Mouse (Mus musculus) small intestine, adult 2 months (tissue): ENCODE data around the gene Lonp2. TPM values are rescaled to one million over a fixed set of nuclear protein-coding genes. Genes with fewer than 3 reads are reported as not detected.
A peak's percentile ranks its signal among the peaks of the same experiment; 100 is the strongest.

ENCODE experiments used
- H3K27ac ChIP-seq: fragments of 200-500 bp; 2 replicates; pipeline ENCODE4 v1.5.1; 2012; ENCODE audit warnings: low read depth, low read length, control low read depth, inconsistent platforms; ENCODE audit not compliant: insufficient read depth
- H3K27me3 ChIP-seq: fragments of 200-500 bp; 2 replicates; pipeline ENCODE4 v1.6.1; 2012; ENCODE audit warnings: mild to moderate bottlenecking, moderate library complexity, low read length, inconsistent platforms; ENCODE audit not compliant: control insufficient read depth, insufficient read depth
- H3K36me3 ChIP-seq: fragments of 200-500 bp; 2 replicates; pipeline ENCODE4 v1.6.1; 2012; ENCODE audit warnings: mild to moderate bottlenecking, low read length, control low read depth, inconsistent platforms; ENCODE audit not compliant: control insufficient read depth, insufficient read depth
- H3K4me1 ChIP-seq: fragments of 200-500 bp; 2 replicates; pipeline ENCODE4 v1.6.1; 2012; ENCODE audit warnings: low read length, inconsistent platforms, mixed read lengths; ENCODE audit not compliant: control insufficient read depth, insufficient read depth, insufficient read length
- H3K4me3 ChIP-seq: fragments of 200-500 bp; 2 replicates; pipeline ENCODE4 v1.5.1; 2012; ENCODE audit warnings: low read depth, mild to moderate bottlenecking, control low read depth, inconsistent platforms, low read length, moderate library complexity
- CTCF ChIP-seq: fragments of 200-500 bp; IDR thresholded peaks from 2 replicates; pipeline ENCODE4 v1.5.1; 2012; ENCODE audit warnings: low read depth, mild to moderate bottlenecking, control low read depth, inconsistent platforms, low read length, moderate library complexity, mixed read lengths; ENCODE audit not compliant: insufficient replicate concordance, insufficient read length; ENCODE audit errors: extremely low read depth
- POLR2A ChIP-seq: fragments of 200-500 bp; IDR thresholded peaks from 2 replicates; pipeline ENCODE4 v1.6.1; 2012; ENCODE audit warnings: low read depth, mild to moderate bottlenecking, control low read depth, inconsistent platforms, low read length, moderate library complexity
- WGBS: fragments of 180-500 bp; shearing (Covaris S2); methylation state at CpG from one replicate; pipeline ENCODE4 v1.1.7; 2018; 5-methylcytosine and 5-hydroxymethylcytosine counted together
- polyA plus RNA-seq: library from polyadenylated mRNA; depleted of rRNA; stranded (reverse); fragments of >200 nt; gene quantifications from 2 replicates; pipeline ENCODE4 v1.2.3, GENCODE M21; 2012; rRNA removed

Gene Lonp2
- polyA plus RNA-seq: 23.8 and 59.5 TPM in 2 replicates

DNA sequence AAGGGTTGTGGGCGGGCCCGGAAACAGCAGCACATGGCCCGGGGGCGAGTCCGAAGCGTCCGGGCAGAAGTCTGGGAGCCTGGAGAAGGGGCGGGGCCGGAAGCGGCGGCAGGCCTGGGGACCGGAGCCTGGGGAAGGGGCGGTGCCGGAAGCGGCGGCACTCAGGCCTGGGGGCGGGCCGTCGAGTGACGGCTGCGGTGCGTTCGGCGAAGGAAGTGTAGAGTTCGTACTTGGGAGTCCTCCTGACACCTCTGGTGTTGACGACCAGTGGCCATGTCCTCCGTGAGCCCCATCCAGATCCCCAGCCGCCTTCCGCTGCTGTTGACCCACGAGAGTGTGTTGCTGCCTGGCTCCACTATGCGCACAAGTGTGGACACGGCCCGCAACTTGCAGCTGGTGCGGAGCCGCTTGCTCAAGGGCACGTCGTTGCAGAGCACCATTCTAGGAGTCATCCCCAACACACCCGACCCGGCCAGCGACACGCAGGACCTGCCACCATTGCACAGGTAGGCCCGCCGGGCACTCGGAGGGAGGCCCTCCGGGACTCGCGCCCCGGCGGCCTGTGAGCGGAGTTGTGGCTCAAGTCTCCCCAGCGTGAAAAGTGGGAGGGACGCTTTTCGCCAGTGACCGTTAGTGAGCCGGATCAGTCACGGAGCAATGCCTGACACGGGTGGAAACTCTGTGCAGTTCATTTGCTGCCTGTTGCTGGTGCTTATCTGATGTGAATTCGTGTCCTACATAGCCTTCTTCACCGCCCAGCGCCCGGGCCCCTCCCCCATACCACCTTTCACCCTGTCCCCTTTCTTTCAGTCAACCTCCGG, at the start of gene Lonp2:
TSS of gene Lonp2 (plus strand) at position 133 of the 821 bp plus-strand sequence.
- TF ChIP-seq CTCF (no peak), POLR2A (peak; percentile 54)
- peak within 1 kb of the TSS; percentile 99 for H3K4me3 ChIP-seq
- no peaks in the 10 kb centered on the region for H3K36me3 ChIP-seq
- peak within 1 kb of the TSS; percentile 89 for H3K27ac ChIP-seq
- H3K27me3 ChIP-seq: no peaks in the 10 kb centered on the region
- H3K4me1 ChIP-seq: peaks cover 6% of the 10 kb centered on the region; the same call in 1 of the 2 replicates
- under 1% methylated on average over 59 of the region's 62 CpGs for WGBS

DNA sequence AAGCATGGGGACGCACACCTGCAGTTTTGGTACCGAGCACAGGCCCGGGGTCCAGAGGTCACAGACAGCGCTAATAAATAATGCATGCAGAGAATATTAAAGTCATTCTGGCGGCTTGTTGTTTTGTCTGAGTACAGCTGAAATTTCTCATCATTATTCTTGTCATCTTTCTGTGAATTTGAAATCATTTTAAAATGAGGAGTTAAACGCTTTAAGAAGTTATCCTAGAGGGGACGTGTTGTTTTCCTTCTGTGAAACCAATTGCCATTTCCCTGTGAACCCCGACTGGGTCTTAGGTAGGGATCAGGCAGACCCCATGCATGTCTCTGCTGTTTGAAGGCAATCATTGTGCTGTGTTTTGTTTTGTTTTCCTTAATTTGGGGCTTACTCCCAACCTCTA, 46.3 kb upstream of the Lonp2 start:
- H3K36me3 ChIP-seq: no peaks in the 10 kb centered on the region
- no peaks in the 10 kb centered on the region for H3K4me1 ChIP-seq
- TF ChIP-seq POLR2A (no peak), CTCF (no peak)
- H3K4me3 ChIP-seq: no peak overlapping the region
- WGBS: 82% methylated on average over 8 of the region's 8 CpGs
- no peaks in the 10 kb centered on the region for H3K27me3 ChIP-seq
- no peak overlapping the region for H3K27ac ChIP-seq

DNA sequence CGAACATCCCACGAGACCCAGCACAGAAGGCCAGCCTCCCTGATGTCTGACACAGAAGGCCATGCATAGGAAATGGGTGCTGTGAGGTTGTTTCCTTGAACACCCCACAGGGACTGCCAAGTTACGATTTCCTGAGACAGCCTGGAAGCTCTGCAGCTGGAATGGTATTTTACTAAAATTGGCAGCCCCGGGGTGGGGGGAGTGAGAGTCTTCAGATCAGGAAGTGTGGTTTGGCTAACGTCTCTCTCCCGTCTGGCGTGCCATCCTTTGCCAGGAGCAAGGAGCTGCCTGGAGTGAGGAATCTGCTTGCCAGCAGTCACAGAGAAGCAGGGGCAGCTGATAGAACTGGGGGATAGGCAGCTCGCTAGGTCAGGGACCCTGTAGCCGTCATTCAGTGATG, 45.8 kb upstream of the Lonp2 start:
- H3K4me3 ChIP-seq: no peak overlapping the region
- 48% methylated on average over 9 of the region's 9 CpGs for WGBS

DNA sequence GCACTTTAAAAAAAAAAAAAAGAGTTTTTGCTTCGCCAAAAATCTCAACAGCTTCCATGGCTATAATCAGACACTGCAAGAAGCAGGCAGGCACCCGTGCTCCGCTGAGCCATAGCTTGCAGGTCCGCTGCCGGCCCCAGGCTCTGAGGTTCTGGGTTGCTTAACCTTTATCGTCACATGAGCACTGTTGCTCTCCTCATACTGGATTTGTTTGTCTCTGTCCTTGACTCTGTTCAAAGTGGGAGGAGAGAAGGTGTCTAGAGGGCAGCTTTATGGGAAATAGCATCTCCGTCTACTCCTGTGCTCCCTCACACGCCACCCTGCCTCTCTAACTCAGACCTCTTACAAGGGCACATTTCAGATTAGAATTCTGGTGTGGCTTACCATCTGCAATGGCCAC, 45.1 kb upstream of the Lonp2 start:
- H3K27ac ChIP-seq: no peak overlapping the region
- H3K4me3 ChIP-seq: no peak overlapping the region
- H3K4me1 ChIP-seq: no peaks in the 10 kb centered on the region
- H3K36me3 ChIP-seq: no peaks in the 10 kb centered on the region
- 78% methylated on average over 8 of the region's 8 CpGs for WGBS
- no peaks in the 10 kb centered on the region for H3K27me3 ChIP-seq
- TF ChIP-seq POLR2A: no peak
- no peak for TF ChIP-seq CTCF

More for the DNA sequence above, 45.8 kb upstream of the Lonp2 start:
- no peak for TF ChIP-seq POLR2A
- no peak for TF ChIP-seq CTCF
- no peaks in the 10 kb centered on the region for H3K36me3 ChIP-seq
- no peaks in the 10 kb centered on the region for H3K4me1 ChIP-seq
- no peaks in the 10 kb centered on the region for H3K27me3 ChIP-seq
- no peak overlapping the region for H3K27ac ChIP-seq

DNA sequence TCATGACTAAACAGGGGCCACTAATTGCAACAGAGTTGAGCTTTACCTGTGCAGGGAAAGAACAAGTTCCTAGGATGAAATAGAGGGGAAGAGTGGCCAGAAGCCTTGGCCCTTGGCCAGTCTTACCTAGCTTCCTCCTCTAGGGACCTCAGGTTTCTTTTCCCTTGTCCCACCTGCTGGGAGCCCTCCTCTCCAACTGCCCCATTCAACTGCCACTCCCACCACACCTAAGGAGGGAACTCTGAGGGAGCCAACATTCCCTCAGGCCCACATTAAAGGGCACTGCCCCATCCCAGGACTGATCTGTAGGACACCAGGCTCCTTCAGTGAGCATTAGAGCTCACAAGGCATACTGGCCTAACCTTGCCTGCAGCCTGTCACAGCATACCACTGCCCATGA, 43.4 kb upstream of the Lonp2 start, which contains the start of gene Abcc12:
TSS of gene Abcc12 (minus strand) at position 229 of the 400 bp plus-strand sequence.
- no peak within 1 kb of the TSS for H3K27ac ChIP-seq
- no peaks in the 10 kb centered on the region for H3K27me3 ChIP-seq
- TF ChIP-seq CTCF (no peak), POLR2A (no peak)
- H3K4me1 ChIP-seq: no peaks in the 10 kb centered on the region
- no peak within 1 kb of the TSS for H3K4me3 ChIP-seq
- no peaks in the 10 kb centered on the region for H3K36me3 ChIP-seq

DNA sequence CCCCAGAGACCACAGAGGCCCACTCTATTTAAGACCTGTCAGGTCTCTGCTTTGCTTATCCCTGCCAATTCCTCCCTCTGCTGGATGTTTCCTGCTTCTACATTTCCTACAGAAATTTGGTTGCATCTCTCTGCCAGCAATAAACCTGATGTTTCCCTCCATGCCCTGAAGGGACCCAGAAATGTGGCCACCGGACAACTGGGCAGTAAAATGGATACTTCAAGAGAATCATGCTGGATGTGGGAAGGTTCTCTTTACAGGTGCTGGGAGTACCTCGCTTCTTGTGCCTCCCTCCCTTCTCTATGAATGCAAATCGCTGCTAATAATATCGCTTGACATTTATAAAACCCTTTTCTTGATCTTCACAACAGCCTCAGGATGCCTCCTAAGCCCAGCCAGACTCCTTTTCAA, 41.9 kb upstream of the Lonp2 start:
- WGBS: 75% methylated on average over 4 of the region's 4 CpGs
- H3K4me1 ChIP-seq: no peaks in the 10 kb centered on the region
- no peak overlapping the region for H3K27ac ChIP-seq
- H3K36me3 ChIP-seq: no peaks in the 10 kb centered on the region
- no peak overlapping the region for H3K4me3 ChIP-seq
- TF ChIP-seq POLR2A (no peak), CTCF (no peak)
- no peaks in the 10 kb centered on the region for H3K27me3 ChIP-seq

DNA sequence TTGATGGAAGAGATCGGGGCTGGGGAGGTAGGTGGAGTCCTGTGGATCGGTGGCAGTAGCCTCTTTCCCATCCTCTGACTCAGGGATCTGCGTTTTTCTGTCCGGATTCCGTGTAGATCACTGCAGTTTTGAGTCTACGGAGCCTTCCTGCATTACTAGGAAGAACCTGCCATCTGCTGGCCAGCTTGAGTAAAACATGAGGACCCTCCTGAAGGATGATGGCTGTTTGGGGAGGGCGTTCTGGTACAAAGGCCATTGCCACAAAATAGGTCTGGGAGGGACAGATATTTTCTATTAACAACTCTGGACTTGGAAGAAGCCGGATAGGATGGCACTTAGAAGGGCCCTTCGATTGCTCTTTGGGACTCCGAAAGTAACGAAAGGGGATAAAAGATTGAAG, 38.7 kb upstream of the Lonp2 start:
- no peak overlapping the region for H3K27ac ChIP-seq
- WGBS: 4% methylated on average over 11 of the region's 11 CpGs
- TF ChIP-seq CTCF (peak; percentile 84; the same call in 1 of the 2 replicates), POLR2A (no peak)
- H3K27me3 ChIP-seq: no peaks in the 10 kb centered on the region
- no peak overlapping the region; the same call in 1 of the 2 replicates for H3K4me3 ChIP-seq
- H3K36me3 ChIP-seq: no peaks in the 10 kb centered on the region
- no peaks in the 10 kb centered on the region for H3K4me1 ChIP-seq

DNA sequence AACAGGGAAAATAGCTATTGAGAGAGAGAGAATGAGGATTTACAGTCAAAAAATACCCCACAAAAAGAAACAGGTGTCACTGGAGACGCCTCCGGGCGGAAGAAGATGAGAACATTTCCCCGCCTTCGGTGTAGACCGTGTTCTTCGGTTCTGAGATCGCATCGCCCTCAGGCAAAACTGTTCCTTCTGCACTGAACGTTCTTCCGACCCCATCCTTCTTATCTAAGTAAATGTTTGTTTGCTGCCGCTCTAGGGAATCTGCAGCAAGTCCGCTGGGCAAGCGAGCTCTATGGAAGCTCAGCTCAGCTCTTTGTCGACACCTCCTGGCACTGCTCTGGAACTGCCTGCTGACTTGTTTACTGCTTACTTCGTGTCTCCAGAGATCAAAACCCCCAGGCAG, 38.3 kb upstream of the Lonp2 start:
- H3K4me1 ChIP-seq: no peaks in the 10 kb centered on the region
- WGBS: under 1% methylated on average over 16 of the region's 16 CpGs
- H3K36me3 ChIP-seq: no peaks in the 10 kb centered on the region
- peak overlapping the region; percentile 63 for H3K4me3 ChIP-seq
- TF ChIP-seq POLR2A (no peak), CTCF (peak; percentile 88)
- no peaks in the 10 kb centered on the region for H3K27me3 ChIP-seq
- no peak overlapping the region for H3K27ac ChIP-seq
